ENCODE assay signal across 8 mouse cellular contexts in the genomic region with DNA sequence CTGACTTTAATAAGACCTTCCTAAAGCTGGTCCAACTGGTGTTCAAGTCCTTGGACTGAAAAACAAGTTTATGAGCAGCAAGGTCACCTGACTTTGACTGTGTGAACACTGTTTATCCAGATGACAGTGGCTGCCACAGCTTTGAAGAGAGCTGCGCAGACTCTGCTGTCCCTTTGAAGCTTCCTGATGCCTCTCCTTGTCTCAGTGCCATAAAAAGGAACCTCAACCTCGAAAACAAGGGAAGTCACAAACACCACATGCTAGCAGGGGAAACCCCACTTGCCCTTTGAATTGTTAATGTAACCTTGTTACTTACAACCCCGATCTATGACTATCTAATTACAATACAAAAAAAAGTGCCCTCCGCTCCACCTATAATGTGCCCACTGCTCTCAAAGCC. TPM values are rescaled to one million over a fixed set of nuclear protein-coding genes. Genes with fewer than 3 reads are reported as not detected.
DNase-seq lines count a peak whose midpoint lies in the region; ATAC-seq and TF ChIP-seq lines count a peak whose summit lies in the region.

No protein-coding gene starts in this region.

- peaks cover 33% of the 10 kb centered on the region for H3K36me3 ChIP-seq in kidney, embryonic 16.5 days (ENCODE audit: insufficient read depth, low read length)
- peaks cover 44% of the 10 kb centered on the region for H3K36me3 ChIP-seq in embryonic facial prominence, embryonic 15.5 days
- H3K36me3 ChIP-seq in limb, embryonic 10.5 days, result peaks cover 53% of the 10 kb centered on the region
- no peaks in the 10 kb centered on the region for H3K36me3 ChIP-seq in kidney, adult 2 months (ENCODE audit: control insufficient read depth, insufficient read depth, low read length)

- WGBS in kidney, embryonic 16.5 days, result 53% methylated on average over 4 of the region's 4 CpGs
- WGBS in embryonic facial prominence, embryonic 15.5 days, result 84% methylated on average over 4 of the region's 4 CpGs
- WGBS in limb, embryonic 10.5 days, result 67% methylated on average over 4 of the region's 4 CpGs
- WGBS in kidney, adult 2 months, result 45% methylated on average over 4 of the region's 4 CpGs

- DNase-seq in kidney, postnatal 25 days, result no peak
- no peak for DNase-seq in limb, embryonic 10.5 days (ENCODE audit: low spot score)
- DNase-seq in naive thymus-derived CD4-positive, alpha-beta T cell, adult 2 months (ENCODE audit: low read depth), result peak; percentile 79
- DNase-seq in thymus, postnatal 14 days, result no peak
- no peak for DNase-seq in retina, postnatal 1 day
- no peak for DNase-seq in kidney, adult 2 months

- H3K4me2 ChIP-seq in kidney, embryonic 16.5 days (replicated peaks; ENCODE audit: low read depth, low read length), result peak overlapping the region; percentile 87
- H3K4me2 ChIP-seq in embryonic facial prominence, embryonic 15.5 days (replicated peaks), result peak overlapping the region; percentile 81

- H3K27me3 ChIP-seq in kidney, embryonic 16.5 days (ENCODE audit: insufficient read depth, low read length), result no peaks in the 10 kb centered on the region
- H3K27me3 ChIP-seq in embryonic facial prominence, embryonic 15.5 days, result no peaks in the 10 kb centered on the region
- H3K27me3 ChIP-seq in limb, embryonic 10.5 days (ENCODE audit: low read depth, poor library complexity, severe bottlenecking), result no peaks in the 10 kb centered on the region
- H3K27me3 ChIP-seq in kidney, adult 2 months (replicated peaks; ENCODE audit: control insufficient read depth, insufficient read depth, low read length), result no peaks in the 10 kb centered on the region

- TF ChIP-seq CTCF in kidney, adult 2 months (conservative IDR thresholded peaks at IDR 0.05; ENCODE audit: insufficient read depth, insufficient read length, low read depth, low read length), result no peak

- no peak for TF ChIP-seq POLR2A in kidney, adult 2 months (IDR thresholded peaks at IDR 0.05; ENCODE audit: low read depth, low read length)

- no peak overlapping the region for H3K27ac ChIP-seq in kidney, embryonic 16.5 days (ENCODE audit: low read length)
- no peak overlapping the region for H3K27ac ChIP-seq in embryonic facial prominence, embryonic 15.5 days (replicated peaks)
- H3K27ac ChIP-seq in limb, embryonic 10.5 days, result no peak overlapping the region
- no peak overlapping the region for H3K27ac ChIP-seq in kidney, adult 2 months (ENCODE audit: insufficient read depth, low read depth, low read length)

- ATAC-seq in kidney, embryonic 16.5 days (ENCODE audit: low FRiP score, low TSS enrichment), result no peak
- no peak for ATAC-seq in embryonic facial prominence, embryonic 15.5 days (ENCODE audit: insufficient number of reproducible peaks, low FRiP score, low TSS enrichment, low read depth)

- no peak overlapping the region for H3K9ac ChIP-seq in kidney, embryonic 16.5 days (replicated peaks; ENCODE audit: low read length)
- H3K9ac ChIP-seq in embryonic facial prominence, embryonic 15.5 days, result no peak overlapping the region

- no peaks in the 10 kb centered on the region for H3K9me3 ChIP-seq in kidney, embryonic 16.5 days (ENCODE audit: low read length)
- no peaks in the 10 kb centered on the region for H3K9me3 ChIP-seq in embryonic facial prominence, embryonic 15.5 days (replicated peaks)
- H3K9me3 ChIP-seq in limb, embryonic 10.5 days (replicated peaks), result no peaks in the 10 kb centered on the region

- peak overlapping the region; percentile 88 for H3K4me3 ChIP-seq in kidney, embryonic 16.5 days (ENCODE audit: low read length)
- H3K4me3 ChIP-seq in embryonic facial prominence, embryonic 15.5 days (replicated peaks), result peak overlapping the region; percentile 98
- H3K4me3 ChIP-seq in limb, embryonic 10.5 days, result peak overlapping the region; percentile 82
- H3K4me3 ChIP-seq in kidney, adult 2 months (ENCODE audit: insufficient read depth, low read depth, low read length), result no peak overlapping the region

- peaks cover 16% of the 10 kb centered on the region for H3K4me1 ChIP-seq in kidney, embryonic 16.5 days (ENCODE audit: insufficient read depth, low read length)
- H3K4me1 ChIP-seq in embryonic facial prominence, embryonic 15.5 days, result peaks cover 25% of the 10 kb centered on the region
- peaks cover 16% of the 10 kb centered on the region for H3K4me1 ChIP-seq in limb, embryonic 10.5 days
- peaks cover 8% of the 10 kb centered on the region; the same call in 1 of the 2 replicates for H3K4me1 ChIP-seq in kidney, adult 2 months (ENCODE audit: control insufficient read depth, insufficient read depth, low read length)

RNA-seq across cellular contexts. Expression of gene Ranbp10, which starts 1.6 kb away (rescaled TPM):
- 10.7 and 13.3 TPM in 2 replicates for polyA plus RNA-seq in kidney, embryonic 16.5 days (2015; fragmentation: Nextera tagmentation; extraction: Ambion mirVana)
- polyA plus RNA-seq in embryonic facial prominence, embryonic 15.5 days (2015; fragmentation: Nextera tagmentation; extraction: Ambion mirVana), result 12.5 and 12.9 TPM in 2 replicates
- polyA plus RNA-seq in limb, embryonic 10.5 days (2016; fragmentation: Nextera tagmentation; extraction: Ambion mirVana), result 11.5 and 14.9 TPM in 2 replicates
- 22.1 and 24.8 TPM in 2 replicates for polyA plus RNA-seq in kidney, adult 2 months (2012; rRNA removed)

RNA-seq across cellular contexts. Expression of gene Tsnaxip1, which starts 2.0 kb away (rescaled TPM):
- 0.21 and 0.24 TPM in 2 replicates for polyA plus RNA-seq in kidney, embryonic 16.5 days (2015; fragmentation: Nextera tagmentation; extraction: Ambion mirVana)
- polyA plus RNA-seq in embryonic facial prominence, embryonic 15.5 days (2015; fragmentation: Nextera tagmentation; extraction: Ambion mirVana), result 3.5 and 7.2 TPM in 2 replicates
- 0.10 and 0.14 TPM in 2 replicates for polyA plus RNA-seq in limb, embryonic 10.5 days (2016; fragmentation: Nextera tagmentation; extraction: Ambion mirVana)
- 0.05 TPM in 1 of 2 replicates, not detected in the other for polyA plus RNA-seq in kidney, adult 2 months (2012; rRNA removed)

RNA-seq across cellular contexts. Expression of gene Cenpt, which starts 27.6 kb away (rescaled TPM):
- polyA plus RNA-seq in kidney, embryonic 16.5 days (2015; fragmentation: Nextera tagmentation; extraction: Ambion mirVana), result 44.7 and 46.3 TPM in 2 replicates
- polyA plus RNA-seq in embryonic facial prominence, embryonic 15.5 days (2015; fragmentation: Nextera tagmentation; extraction: Ambion mirVana), result 44.9 and 46.9 TPM in 2 replicates
- polyA plus RNA-seq in limb, embryonic 10.5 days (2016; fragmentation: Nextera tagmentation; extraction: Ambion mirVana), result 45.6 and 49.0 TPM in 2 replicates
- polyA plus RNA-seq in kidney, adult 2 months (2012; rRNA removed), result 6.7 and 7.3 TPM in 2 replicates

RNA-seq across cellular contexts. Expression of gene Thap11, which starts 29.4 kb away (rescaled TPM):
- polyA plus RNA-seq in kidney, embryonic 16.5 days (2015; fragmentation: Nextera tagmentation; extraction: Ambion mirVana), result 65.2 and 66.1 TPM in 2 replicates
- 73.2 and 75.8 TPM in 2 replicates for polyA plus RNA-seq in embryonic facial prominence, embryonic 15.5 days (2015; fragmentation: Nextera tagmentation; extraction: Ambion mirVana)
- 85.7 and 90.8 TPM in 2 replicates for polyA plus RNA-seq in limb, embryonic 10.5 days (2016; fragmentation: Nextera tagmentation; extraction: Ambion mirVana)
- 41.5 and 45.3 TPM in 2 replicates for polyA plus RNA-seq in kidney, adult 2 months (2012; rRNA removed)

RNA-seq across cellular contexts. Expression of gene Nutf2, which starts 34.9 kb away (rescaled TPM):
- 186 and 242 TPM in 2 replicates for polyA plus RNA-seq in kidney, embryonic 16.5 days (2015; fragmentation: Nextera tagmentation; extraction: Ambion mirVana)
- 150 and 188 TPM in 2 replicates for polyA plus RNA-seq in embryonic facial prominence, embryonic 15.5 days (2015; fragmentation: Nextera tagmentation; extraction: Ambion mirVana)
- polyA plus RNA-seq in limb, embryonic 10.5 days (2016; fragmentation: Nextera tagmentation; extraction: Ambion mirVana), result 379 and 438 TPM in 2 replicates
- polyA plus RNA-seq in kidney, adult 2 months (2012; rRNA removed), result 34.5 and 61.6 TPM in 2 replicates
